Mouse (Mus musculus): ENCODE results near the gene Adora1.

The Adora1 gene

DNA sequence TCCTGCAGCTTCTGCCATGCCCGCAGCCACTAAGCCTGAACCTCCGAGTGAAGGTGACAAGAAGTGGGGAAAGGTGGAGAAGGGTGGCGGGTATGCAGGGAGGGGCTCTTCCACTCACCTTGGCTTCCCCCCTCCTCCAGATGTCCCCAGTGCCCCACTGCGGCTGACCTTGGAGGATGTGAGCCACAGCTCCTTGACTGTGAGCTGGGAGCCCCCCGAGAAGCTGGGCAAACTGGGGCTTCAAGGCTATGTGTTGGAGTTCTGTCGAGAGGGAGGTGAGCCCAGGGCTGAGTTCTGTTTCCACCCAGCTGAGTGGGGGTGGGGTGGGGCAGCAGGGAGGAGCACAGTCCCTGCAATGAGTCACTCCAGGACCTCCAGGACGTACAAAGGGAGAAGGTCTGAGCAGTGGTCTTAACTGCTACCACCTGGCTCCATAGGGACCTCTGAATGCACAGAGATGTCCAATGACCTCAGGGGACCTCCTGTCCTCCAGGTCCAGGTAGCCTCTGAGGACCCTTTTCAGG is 41.5 kb downstream of the Adora1 start:
- DNase-seq: no peak

DNA sequence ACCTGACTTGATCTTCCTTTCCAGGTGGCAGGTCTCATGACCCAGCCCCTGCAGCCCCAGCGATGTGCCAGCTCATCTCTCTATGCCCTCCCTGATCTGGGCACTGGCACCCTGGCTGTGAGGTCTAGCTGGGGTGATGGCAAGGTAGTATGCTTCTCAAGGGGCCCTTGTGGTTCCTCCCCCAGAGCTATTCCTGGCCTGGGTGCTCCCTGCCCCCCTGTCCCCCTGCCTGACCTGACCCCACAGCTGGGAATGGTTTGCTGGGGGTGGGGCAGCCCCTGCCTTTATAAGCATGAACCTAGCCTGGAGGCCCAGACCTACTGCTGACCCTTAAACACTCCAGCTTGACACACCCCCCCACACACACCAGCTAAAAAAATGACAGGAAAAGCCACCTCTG is 42.1 kb downstream of the Adora1 start, which contains the start of gene Mybph:
Gene Mybph, plus strand, starts transcription at position 323 of the 400 bp plus-strand sequence.
- DNase-seq: no peak

DNA sequence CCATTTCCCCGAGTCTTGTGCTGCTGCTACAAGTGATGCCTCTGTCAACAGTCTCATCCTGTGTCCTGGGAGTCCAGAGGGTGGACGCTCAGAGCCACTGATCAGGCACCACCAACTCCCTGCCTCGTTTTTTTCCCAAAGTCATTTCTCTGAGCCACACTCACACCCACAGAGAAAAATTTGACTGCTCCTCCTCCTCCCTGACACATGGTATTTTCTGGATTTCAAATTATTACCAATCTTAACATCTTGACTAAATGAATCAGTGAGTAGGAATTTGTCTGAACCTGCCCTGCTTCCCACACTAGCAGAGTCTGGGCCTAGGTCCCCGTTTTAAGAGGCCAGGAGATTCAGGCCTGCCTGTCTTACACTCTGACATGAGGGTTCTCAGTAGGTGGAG is 43.2 kb downstream of the Adora1 start:
- DNase-seq: no peak

DNA sequence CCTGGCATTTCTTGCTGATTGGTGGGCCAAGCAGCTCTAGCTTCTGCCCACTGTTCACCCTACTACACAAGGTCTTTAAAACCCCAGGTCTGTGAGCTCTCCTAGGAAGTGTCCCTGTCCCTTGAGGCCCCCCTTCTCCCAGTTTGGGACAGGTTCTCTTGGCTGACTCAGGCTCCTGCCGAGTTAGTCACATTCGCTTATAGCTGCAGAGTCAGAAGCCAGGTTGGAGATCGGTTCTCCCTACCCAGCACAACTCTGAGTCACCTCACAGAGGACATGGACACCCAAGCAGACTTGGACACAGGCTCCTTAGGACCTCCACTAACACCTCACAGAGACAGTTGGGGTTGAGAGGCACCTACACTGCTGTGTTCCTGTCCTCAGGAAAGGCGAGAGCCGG is 44.0 kb downstream of the Adora1 start:
- DNase-seq: no peak

DNA sequence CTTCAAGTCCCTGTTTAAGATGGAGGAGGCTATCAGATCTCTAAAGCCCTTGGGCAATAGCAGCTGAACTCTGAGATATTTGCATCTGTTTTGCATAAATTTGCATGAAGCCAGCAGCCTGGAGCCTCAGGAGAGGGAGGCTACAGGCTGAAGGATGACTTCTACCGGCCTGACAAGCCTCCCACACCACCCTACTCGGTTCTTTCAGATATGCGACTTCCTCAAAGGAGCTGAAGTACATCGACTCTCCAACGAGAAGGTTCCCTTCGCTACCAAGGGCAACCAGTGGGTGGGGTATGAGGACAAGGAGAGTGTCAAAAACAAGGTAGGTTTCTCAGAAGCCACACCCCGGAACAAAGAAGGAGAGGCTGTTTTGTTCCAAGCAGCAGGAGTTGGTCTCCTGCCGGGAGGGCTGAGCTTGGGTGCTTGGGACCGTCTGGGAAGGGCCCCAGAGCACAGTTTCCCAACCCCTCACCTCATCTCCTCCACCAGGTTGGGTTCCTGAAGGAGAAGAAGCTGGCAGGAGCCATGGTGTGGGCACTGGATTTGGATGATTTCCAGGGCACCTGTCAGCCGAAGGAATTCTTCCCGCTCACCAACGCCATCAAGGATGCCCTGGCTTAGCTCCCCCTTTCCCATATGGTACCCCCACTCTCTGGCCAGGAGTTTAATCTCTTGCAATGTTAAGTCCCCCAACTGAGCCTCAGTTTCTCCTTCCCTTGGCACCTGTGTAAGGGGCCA is 46.1 kb downstream of the Adora1 start:
- peak in 1 of 2 experiments; percentile 30 for DNase-seq

DNA sequence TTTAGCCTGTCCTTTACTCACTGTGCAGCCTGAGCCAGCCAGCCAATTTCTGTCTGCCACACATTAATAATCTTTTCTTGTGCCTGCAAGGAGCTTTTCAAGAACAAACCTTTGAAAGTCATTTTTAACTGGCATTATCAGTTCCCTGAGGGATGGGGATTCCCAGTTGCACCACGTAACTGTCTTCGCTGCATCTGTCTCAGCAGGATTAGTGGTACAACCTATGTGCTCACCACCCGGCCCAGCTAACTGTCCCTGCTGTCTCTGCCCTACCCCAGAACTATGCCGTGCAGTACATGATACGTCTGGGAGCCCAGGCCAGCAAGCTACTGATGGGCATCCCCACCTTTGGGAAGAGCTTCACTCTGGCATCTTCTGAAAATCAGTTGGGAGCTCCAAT is 47.0 kb downstream of the Adora1 start:
- DNase-seq: no peak

DNA sequence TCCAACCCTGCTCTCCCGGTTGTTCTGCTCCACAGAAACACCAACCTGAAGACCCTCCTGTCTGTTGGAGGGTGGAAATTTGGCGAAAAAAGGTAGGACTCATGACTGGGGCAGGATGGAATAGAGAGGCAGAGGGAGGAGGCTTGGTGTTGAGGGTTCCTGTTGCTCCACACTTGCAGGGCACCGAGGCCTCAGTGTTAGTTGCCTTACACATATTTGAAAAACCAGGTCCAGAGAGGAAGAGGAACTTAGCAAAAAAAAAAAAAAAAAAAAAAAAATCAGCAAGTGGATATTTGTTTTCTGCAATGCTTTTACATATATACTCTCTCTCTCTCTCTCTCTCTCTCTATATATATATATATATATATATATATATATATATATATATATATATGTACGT is 51.1 kb downstream of the Adora1 start:
- DNase-seq: no peak

DNA sequence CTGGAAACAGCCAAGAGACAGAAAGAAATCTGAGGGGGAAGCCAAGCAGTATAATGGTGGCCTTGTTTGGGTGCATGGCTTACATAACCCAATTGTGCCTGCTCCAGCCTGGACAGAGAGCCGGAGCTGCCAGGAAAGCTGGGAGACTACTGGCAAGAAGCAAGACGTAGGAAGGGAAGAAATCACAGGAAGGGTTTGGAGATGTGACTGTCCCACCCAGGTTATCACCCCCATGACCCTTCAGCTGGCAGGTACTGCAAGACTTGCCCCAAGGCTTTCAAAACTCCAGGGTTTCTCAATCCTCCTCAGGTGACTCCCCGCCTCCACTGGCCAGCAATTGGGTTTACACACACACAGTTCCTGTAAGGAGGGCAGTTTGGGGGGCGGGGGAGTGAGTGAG is 53.2 kb downstream of the Adora1 start, which contains the start of gene Chil1:
Gene Chil1, plus strand, starts transcription at position 152 of the 400 bp plus-strand sequence.
- no peak for DNase-seq

DNA sequence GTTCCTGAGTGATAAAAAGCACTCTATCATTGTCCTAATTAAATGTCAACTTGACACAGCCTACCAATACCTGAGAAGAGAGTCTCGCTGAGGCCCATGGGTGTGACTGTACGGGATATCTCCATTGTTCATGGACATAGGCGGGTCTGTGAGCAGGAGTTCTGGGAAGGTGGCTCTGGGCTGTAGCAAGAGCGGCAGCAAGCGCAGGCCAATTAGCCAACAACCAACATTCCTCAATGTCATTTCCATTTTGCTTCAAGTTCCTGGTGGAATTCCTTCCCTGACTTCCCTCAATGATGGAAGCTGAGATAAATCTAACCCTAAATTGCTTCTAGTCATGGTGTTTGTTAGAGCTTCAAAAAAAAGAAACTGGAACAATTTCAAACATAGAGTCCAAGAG is 57.3 kb downstream of the Adora1 start:
- no peak for DNase-seq

DNA sequence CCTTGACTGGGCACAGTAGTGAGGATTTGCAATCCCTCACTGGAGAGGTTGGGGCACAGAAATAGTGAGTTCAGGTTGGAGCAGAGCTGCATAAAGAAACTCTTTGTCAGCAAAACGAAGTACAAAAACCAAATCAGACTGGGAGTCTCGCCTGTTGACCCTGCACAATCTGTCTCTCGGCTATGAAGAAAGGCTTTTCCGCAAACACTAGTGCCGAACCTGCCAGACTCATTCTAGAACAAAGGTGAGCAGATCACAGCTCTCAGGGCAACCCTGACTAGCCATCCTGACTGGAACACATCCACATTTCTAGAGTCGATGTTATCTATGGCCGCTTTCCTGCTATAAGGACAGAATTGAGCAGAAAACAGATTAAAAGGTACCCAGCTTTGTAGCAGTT is 62.1 kb downstream of the Adora1 start:
- no peak for DNase-seq

DNA sequence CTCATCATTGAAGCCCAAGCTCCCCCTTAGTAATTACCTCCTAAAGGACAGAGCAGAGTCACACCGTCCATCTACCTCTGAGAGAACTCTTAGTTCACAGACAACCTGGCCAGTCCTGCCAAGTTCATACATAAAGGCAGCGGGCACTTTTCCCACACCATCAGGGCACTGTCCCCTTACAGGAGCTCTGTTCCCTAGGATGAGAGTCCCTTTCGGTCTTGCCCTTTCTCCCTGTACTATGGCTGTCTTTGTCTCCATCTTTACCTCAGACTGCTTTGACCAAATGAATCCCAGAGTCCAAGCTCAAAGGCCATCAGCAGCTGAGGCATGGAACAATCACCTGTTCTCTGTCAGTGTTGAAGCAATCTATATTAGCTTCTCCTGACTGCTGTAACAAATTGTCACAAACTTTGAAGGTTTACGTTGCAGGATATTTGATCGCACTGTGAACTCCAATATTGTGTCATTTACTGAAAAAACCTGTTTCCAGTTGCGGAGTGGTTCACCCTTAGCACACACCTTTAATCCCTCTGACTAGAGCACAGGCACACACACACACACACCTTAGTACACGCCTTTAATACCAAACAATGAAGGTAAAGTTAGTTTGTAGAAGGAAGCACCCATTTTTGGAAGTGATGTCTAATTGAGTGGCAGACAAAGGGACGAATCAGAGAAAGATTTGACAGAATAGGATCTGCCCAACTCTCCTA is 66.1 kb downstream of the Adora1 start:
- no peak for DNase-seq

DNA sequence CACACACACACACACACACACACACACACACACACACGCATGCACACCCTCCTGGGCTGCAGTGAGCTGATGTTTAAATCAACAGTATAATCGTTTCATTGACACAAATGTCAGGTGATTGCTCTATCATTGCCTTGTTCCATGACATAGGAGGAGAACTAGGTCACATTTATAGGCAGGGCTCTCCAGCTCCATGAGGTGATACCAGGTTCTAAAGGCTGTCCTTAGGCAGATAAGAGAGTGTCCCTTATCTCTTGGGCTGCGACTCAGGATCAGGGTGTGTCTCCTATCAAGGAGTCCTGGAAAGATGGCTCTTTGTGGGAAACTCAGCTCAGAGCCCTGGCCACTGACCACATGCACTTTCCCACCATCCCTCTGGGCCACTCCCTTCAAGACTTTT is 66.7 kb downstream of the Adora1 start:
- DNase-seq: no peak

DNA sequence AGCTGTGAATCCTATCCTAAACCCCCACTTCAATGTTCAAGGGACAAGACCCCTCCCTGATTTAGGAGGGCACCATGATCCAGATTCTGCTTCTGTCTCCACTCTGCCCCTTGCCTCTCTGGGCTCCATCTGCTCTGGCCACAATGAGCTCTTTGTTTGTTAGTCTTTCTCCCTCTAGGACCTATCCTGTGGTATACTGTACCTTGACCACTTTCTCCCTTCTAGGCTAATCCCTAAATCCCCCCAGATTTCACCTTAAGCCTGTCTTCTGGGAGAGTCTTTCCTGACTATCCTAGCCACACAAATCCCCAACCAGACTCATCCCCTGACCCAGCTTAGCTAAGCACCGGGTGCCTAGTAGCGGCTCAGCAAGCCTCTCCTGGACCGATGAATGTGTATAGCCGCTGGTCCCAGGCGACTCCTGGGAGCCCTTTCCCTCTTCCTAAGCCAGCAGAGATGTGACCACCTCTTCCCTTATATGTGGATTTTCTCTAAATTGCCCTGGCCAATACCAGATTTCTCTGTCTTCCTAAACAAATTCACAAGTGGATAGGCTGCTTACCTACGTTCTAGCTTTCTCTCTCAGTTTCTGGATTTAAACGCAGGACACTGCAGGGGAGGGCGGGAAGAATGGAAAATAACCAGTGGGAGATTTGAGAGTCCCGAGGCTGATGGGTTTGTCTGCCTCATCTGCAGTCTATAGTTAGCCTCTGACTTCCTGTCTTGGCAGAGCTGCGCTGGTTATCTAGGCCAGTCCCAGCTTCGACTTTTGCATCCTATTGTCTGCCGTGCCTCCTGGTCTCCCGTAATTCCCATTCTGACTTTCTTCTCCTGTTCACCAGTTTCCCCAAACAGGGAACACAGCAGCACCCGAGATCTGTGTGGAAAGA is 67.6 kb downstream of the Adora1 start:
- DNase-seq: peak; percentile 60 to 66

DNA sequence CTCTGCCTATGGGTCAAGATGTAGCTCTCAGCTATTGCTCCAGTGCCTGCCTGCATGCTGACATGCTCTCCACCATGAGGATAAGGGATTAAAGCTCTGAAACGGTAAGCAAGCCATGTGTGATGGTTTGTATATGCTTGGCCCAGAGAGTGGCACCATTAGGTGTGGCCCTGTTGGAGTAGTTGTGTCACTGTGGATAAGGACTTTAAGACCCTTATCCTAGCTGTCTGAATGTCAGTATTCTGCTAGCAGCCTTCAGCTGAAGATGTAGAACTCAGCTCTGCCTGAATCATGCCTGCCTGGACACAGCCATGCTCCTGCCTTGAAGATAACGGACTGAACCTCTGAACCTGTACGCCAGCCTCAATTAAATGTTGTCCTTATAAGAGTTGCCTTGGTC is 68.7 kb downstream of the Adora1 start:
- no peak for DNase-seq

DNA sequence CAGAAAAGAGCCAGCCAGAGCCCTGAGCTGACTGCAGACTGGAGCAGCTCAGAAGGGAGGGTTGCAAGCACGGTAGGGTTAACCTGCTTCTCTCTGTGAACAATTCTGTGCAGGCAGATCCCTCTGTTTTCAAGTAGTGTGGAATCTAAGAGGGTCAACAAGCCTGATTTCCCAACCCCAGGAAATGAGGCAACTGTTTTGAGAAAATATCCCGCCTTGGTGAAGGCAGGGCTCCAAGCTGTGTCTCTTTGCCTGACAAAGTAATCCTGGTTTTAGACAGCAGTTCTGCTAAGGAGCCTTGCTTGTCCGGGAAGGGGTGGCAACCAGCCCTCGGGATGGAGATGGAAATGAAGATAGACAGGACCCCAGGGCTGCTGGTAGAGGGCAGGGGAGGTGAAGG is 70.8 kb downstream of the Adora1 start:
- DNase-seq: no peak

DNA sequence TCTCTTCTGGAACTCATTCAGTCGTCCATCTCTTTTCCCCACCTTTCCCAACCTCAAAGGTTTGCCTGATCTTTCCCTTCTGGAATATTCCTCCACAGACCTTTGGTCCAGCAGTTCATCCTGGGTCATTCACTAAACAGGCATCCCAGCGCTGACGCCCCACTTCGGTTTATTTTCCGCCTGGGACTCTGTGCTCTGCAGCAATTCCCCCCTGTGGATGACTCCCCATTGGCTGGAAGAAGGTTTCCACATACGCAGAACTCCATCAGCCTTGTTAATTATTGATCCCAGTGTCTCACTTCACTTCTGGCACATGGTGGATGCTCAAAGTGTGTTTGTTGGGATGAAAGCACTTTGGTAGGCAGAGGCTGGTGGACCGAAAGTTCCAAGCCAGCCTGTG is 71.8 kb downstream of the Adora1 start:
- no peak for DNase-seq

DNA sequence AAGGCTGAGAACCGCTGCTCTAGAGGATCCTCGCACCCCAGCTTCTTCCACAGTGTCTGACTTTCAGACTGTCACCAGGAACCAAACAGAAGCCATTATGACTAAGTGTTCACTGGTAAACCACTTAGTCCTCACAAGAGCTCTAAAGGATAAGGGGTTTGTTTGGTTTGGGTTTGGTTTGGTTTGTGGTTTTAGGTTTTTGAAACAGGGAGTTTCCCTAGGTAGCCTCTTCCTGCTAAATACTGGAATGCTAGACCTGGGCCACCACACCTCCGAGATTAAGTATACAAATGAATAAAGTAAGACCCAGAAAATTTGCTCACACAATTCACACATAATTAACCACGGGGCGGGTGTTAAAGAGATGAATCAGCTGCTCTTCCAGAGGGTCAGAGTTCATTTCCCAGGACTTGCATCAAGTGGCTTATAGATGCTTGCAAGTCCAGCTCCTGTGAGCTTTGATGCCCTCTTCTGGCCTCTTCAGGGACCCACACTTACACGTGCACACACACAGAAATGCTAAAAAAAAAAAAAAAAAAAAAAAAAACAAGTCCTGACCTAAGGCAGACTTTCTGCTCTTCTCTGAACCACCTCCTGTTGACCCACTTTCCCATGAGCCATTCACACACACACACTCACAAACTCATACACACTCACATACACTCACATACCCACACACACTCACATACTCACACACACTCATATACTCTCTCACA is 72.6 kb downstream of the Adora1 start:
- DNase-seq: no peak

DNA sequence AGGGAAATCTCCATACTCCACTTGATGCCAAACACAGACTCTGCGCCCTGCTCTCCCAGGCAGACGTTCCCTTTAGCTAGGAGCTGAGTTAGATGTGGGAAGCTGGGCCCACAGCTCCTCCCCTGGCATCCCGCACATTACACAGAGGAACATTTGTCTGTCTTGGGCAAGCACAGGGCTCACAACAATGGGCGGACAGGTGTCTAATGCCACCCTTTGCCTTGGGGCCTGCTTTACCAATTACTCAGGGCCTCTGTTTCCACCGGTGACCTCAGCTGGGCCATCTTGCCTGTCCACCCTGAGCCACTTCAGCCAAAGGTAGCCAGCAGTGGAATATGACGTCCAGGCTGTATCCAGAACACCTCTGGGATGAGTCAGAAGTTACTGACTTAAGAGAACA is 73.8 kb downstream of the Adora1 start:
- DNase-seq: no peak

DNA sequence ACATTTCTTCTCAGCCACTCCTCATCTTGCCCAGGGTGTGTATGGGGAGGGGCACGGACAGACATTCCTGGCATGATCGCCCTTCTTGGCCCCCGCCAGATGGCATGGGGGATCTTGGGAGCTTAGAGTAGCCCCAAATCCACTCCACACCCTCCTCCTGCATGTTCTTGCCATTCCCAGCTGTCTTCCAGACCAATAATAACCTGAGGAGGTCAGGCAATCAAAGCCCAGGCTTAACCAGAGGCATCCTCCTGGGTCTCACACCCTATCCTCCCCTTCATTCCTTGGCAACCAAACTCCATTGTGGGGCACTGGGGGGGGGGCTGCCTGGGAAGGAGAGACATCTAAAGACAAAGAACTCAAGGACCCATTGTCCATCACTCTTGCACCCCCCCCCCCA is 74.8 kb downstream of the Adora1 start:
- DNase-seq: no peak

DNA sequence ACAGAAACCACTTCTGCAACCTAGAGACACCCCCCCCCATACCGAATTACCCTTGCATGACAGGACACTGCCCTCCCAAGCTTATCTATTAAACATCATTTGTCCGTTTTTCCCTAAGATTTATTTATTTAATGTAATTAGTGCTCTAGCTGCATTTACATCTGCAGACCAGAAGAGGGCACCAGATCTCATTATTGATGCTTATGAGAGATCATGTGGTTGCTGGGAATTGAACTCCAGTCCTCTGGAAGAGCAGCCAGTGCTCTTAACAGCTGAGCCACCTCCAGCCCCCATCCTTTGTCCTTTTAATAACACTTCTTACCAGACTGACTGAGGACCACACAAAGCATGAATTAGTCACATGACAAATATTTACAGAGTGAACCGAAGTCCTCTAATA is 80.6 kb downstream of the Adora1 start:
- no peak for DNase-seq

DNA sequence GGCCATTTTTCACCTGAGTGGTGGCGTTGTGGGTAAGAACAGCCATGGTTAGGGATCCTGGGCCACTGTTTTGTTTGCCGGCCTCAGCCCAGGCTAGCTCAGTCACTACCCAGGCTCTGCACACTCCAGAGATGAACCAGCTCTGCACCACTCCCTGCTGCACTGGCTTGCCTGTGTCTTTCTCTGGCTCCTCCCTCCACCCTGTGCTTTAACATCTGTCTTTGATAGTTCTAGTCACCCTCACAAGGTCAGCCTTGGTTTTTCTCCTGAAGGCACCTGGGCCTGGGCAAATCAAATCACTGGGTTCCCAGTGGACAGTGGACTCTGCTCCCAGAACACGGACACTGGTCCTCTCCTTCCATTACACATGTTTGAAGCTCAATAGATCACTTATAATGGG is 81.1 kb downstream of the Adora1 start:
- DNase-seq: no peak

Measured in cerebellum, postnatal 36 days (tissue).